Mouse (Mus musculus) lung, adult 2 months (tissue): ENCODE measurements around the gene Sbno2.
"Not testable (repeated sequence)": the region's sequence is repeated elsewhere in the genome, so short reads cannot be mapped to it uniquely, and the experiment has no call there.

Experiments used
- CTCF ChIP-seq: fragments of 200-500 bp; IDR thresholded peaks from 2 replicates; pipeline ENCODE4 v1.5.1; 2011; ENCODE audit warnings: mild to moderate bottlenecking, low read length, control low read depth; ENCODE audit not compliant: insufficient read depth
- POLR2A ChIP-seq: fragments of 200-500 bp; IDR thresholded peaks from 2 replicates; pipeline ENCODE4 v1.6.1; 2011; ENCODE audit warnings: low read depth, mild to moderate bottlenecking, control low read depth, low read length, borderline replicate concordance; ENCODE audit errors: extremely low read depth

GRCm38 (mm10) chr10:80054911-80055310 is 50.5 kb downstream of the Sbno2 start:
- not testable (repeated sequence) for TF ChIP-seq POLR2A, CTCF
